Mouse (Mus musculus): ENCODE measurements at regions not wholly inside any gene's neighbourhood (a gene's known extent, or its start where the extent isn't known, plus 50 kb on each side); places are given as distances from the start of the nearest gene placed in this dataset.
A peak's percentile ranks its signal among the peaks of the same experiment; 100 is the strongest.

DNA sequence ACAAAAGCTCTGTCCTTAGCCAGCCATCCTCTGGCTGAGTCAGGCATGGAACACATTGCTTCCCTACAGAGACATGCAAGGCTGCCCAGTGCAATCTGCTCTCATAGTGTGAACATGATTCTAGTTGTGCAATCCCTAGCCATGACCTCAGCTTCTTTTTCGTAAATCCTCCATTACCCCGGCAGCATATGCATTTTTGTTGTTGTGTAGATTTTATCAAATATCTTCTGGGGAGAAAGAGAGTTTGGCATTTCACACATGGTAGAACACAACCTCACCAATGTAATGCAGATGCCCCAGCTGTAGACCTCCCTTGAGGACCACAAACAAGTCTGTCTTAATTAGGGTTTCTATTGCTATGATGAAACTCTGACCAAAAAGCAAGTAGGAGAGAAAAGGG lies 168.6 kb downstream of the Rpl10-ps3 start:
- no peak overlapping the region for H3K9ac ChIP-seq (ENCODE audit: control insufficient read depth, low read depth, low read length, poor library complexity, severe bottlenecking)
- no peak overlapping the region for H3K27ac ChIP-seq (ENCODE audit: control insufficient read depth, low read depth, low read length)
- no peaks in the 10 kb centered on the region for H3K4me1 ChIP-seq (ENCODE audit: control insufficient read depth in 1 of 2, insufficient read depth in 2 of 2, low read length in 2 of 2)
- H3K36me3 ChIP-seq (ENCODE audit: control insufficient read depth in 1 of 2, insufficient read depth in 2 of 2, low read length in 2 of 2): no peaks in the 10 kb centered on the region
- H3K27me3 ChIP-seq (ENCODE audit: control insufficient read depth in 1 of 2, insufficient read depth in 2 of 2, low read length in 2 of 2): no peaks in the 10 kb centered on the region
- TF ChIP-seq RCOR1 (IDR thresholded peaks at IDR 0.05; ENCODE audit: low read depth, low read length): no peak
- no peak for TF ChIP-seq MXI1 (IDR thresholded peaks at IDR 0.05; ENCODE audit: low read depth, low read length)
- no peak for TF ChIP-seq SMC3 (IDR thresholded peaks at IDR 0.05; ENCODE audit: low read depth, low read length)
- no peak for TF ChIP-seq UBTF (IDR thresholded peaks at IDR 0.05; ENCODE audit: borderline replicate concordance, insufficient read depth, low read depth, low read length)
- no peak for TF ChIP-seq E2F4 (IDR thresholded peaks at IDR 0.05; ENCODE audit: borderline replicate concordance, low read depth, low read length)
- no peak for TF ChIP-seq RAD21 (IDR thresholded peaks at IDR 0.05; ENCODE audit: low read depth, low read length)
- no peaks in the 10 kb centered on the region for H3K9me3 ChIP-seq (replicated peaks; ENCODE audit: insufficient read depth, low read length)
- no peak for DNase-seq (ENCODE audit: low read depth, low spot score)
- H3K79me2 ChIP-seq (ENCODE audit: control insufficient read depth, insufficient read depth, low read length, poor library complexity): no peaks in the 10 kb centered on the region
- H3K4me3 ChIP-seq (ENCODE audit: control insufficient read depth in 1 of 2, insufficient read depth in 1 of 2, low read depth in 2 of 2, low read length in 2 of 2): no peak overlapping the region

DNA sequence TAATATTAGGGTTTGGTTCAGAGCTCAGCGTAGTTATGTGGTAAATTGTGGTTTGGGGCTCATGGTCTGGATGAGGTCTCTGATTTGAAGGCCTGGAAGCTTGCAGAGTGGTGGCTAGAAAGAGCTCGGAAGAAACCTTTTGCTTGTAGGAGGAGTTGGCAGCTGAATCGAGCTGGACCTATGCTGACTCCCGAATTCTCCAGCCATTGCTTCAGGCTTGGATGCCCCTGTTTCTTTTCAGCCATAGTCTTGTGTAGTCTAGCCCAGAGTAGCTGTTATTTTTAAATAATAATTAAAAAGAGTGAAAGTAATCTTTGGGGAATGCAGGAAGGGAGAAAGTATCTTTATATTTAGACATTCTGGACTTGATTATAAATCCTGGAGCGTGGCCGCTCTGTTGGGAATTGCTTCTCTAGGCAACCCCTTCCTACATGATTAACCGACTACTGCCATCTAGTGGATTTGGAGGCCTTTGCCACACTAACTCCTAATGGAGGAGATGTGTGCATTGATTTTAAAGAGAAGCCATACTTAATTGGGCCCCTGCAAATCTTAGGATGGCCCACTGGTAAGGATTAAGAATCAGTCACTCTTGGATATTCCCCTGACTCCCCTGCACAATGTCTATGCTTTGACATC lies 172.8 kb downstream of the Rpl10-ps3 start:
- DNase-seq (ENCODE audit: low read depth, low spot score): peak; percentile 1
- no peak overlapping the region for H3K4me3 ChIP-seq (ENCODE audit: control insufficient read depth in 1 of 2, insufficient read depth in 1 of 2, low read depth in 2 of 2, low read length in 2 of 2)
- H3K9ac ChIP-seq (ENCODE audit: control insufficient read depth, low read depth, low read length, poor library complexity, severe bottlenecking): no peak overlapping the region
- no peaks in the 10 kb centered on the region for H3K36me3 ChIP-seq (ENCODE audit: control insufficient read depth in 1 of 2, insufficient read depth in 2 of 2, low read length in 2 of 2)
- no peaks in the 10 kb centered on the region for H3K27me3 ChIP-seq (ENCODE audit: control insufficient read depth in 1 of 2, insufficient read depth in 2 of 2, low read length in 2 of 2)
- H3K27ac ChIP-seq (ENCODE audit: control insufficient read depth, low read depth, low read length): no peak overlapping the region
- no peaks in the 10 kb centered on the region for H3K9me3 ChIP-seq (replicated peaks; ENCODE audit: insufficient read depth, low read length)
- no peaks in the 10 kb centered on the region for H3K79me2 ChIP-seq (ENCODE audit: control insufficient read depth, insufficient read depth, low read length, poor library complexity)
- TF ChIP-seq CHD1 (IDR thresholded peaks at IDR 0.05; ENCODE audit: low read depth, low read length): no peak
- TF ChIP-seq CTCF (IDR thresholded peaks at IDR 0.05 in 2 of 3, conservative IDR thresholded peaks at IDR 0.05 in 1 of 3; ENCODE audit: control insufficient read depth in 1 of 3, insufficient read depth in 1 of 3, low read depth in 2 of 3, low read length in 3 of 3, poor library complexity in 1 of 3, severe bottlenecking in 1 of 3): peak in 1 of 3 experiments; percentile 11; a peak in 1 of 6 replicates
- H3K4me1 ChIP-seq (ENCODE audit: control insufficient read depth in 1 of 2, insufficient read depth in 2 of 2, low read length in 2 of 2): no peaks in the 10 kb centered on the region

DNA sequence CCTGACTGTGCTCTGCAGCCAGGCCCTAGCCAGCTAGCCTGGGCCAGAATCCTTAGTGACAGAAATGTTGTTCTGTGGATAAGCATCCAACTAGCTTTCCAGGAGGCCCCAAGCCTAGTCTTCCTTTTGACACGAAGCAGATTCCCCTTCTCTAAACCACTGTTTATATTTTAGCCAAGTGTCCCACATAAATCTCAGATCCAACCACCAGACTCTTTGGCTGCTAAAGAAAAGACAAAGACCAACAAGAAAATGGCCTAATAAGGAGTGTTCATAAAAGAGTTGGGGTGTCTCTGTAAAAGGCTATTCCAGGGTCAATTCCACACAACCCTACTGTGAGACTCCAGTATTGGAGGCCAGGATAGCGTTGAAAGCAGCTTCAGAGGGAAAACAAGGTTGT lies 173.6 kb downstream of the Rpl10-ps3 start:
- Histone ChIP-seq H3K9ac (ENCODE audit: control insufficient read depth, low read depth, low read length, poor library complexity, severe bottlenecking) (no peak overlapping the region), H3K4me1 (ENCODE audit: control insufficient read depth in 1 of 2, insufficient read depth in 2 of 2, low read length in 2 of 2) (no peaks in the 10 kb centered on the region), H3K4me3 (ENCODE audit: control insufficient read depth in 1 of 2, insufficient read depth in 1 of 2, low read depth in 2 of 2, low read length in 2 of 2) (no peak overlapping the region), H3K79me2 (ENCODE audit: control insufficient read depth, insufficient read depth, low read length, poor library complexity) (no peaks in the 10 kb centered on the region), H3K9me3 (replicated peaks; ENCODE audit: insufficient read depth, low read length) (no peaks in the 10 kb centered on the region), H3K27me3 (ENCODE audit: control insufficient read depth in 1 of 2, insufficient read depth in 2 of 2, low read length in 2 of 2) (no peaks in the 10 kb centered on the region), H3K36me3 (ENCODE audit: control insufficient read depth in 1 of 2, insufficient read depth in 2 of 2, low read length in 2 of 2) (no peaks in the 10 kb centered on the region), H3K27ac (ENCODE audit: control insufficient read depth, low read depth, low read length) (no peak overlapping the region)
- DNase-seq (ENCODE audit: low read depth, low spot score): no peak
- TF ChIP-seq RAD21 (IDR thresholded peaks at IDR 0.05; ENCODE audit: low read depth, low read length): no peak
- TF ChIP-seq CHD1 (IDR thresholded peaks at IDR 0.05; ENCODE audit: low read depth, low read length): no peak
- TF ChIP-seq SMC3 (IDR thresholded peaks at IDR 0.05; ENCODE audit: low read depth, low read length): no peak

- TF ChIP-seq TCF12 (IDR thresholded peaks at IDR 0.05; ENCODE audit: low read depth, low read length) (no peak), TAL1 (IDR thresholded peaks at IDR 0.05; ENCODE audit: low read length) (no peak), SIN3A (IDR thresholded peaks at IDR 0.05; ENCODE audit: low read length) (no peak)
- Histone ChIP-seq H3K9me3 (replicated peaks; ENCODE audit: insufficient read depth, low read length) (no peaks in the 10 kb centered on the region), H3K27ac (ENCODE audit: control insufficient read depth, low read depth, low read length) (no peak overlapping the region), H3K4me1 (ENCODE audit: control insufficient read depth in 1 of 2, insufficient read depth in 2 of 2, low read length in 2 of 2) (no peaks in the 10 kb centered on the region), H3K27me3 (ENCODE audit: control insufficient read depth in 1 of 2, insufficient read depth in 2 of 2, low read length in 2 of 2) (no peaks in the 10 kb centered on the region), H3K9ac (ENCODE audit: control insufficient read depth, low read depth, low read length, poor library complexity, severe bottlenecking) (no peak overlapping the region), H3K79me2 (ENCODE audit: control insufficient read depth, insufficient read depth, low read length, poor library complexity) (no peaks in the 10 kb centered on the region), H3K4me3 (ENCODE audit: control insufficient read depth in 1 of 2, insufficient read depth in 1 of 2, low read depth in 2 of 2, low read length in 2 of 2) (no peak overlapping the region), H3K36me3 (ENCODE audit: control insufficient read depth in 1 of 2, insufficient read depth in 2 of 2, low read length in 2 of 2) (no peaks in the 10 kb centered on the region)
- DNase-seq (ENCODE audit: low read depth, low spot score): no peak
These were observed 174.1 kb downstream of the Rpl10-ps3 start for GRCm38 (mm10) chr9:50170637-50171036.

Data from MEL (cell line).